Mouse (Mus musculus): ENCODE measurements around the gene Bbs1. TPM values are rescaled to one million over a fixed set of nuclear protein-coding genes. Genes with fewer than 3 reads are reported as not detected.
"Not testable (repeated sequence)": the region's sequence is repeated elsewhere in the genome, so short reads cannot be mapped to it uniquely, and the experiment has no call there.

Bbs1 gene
- 32.7 and 36.4 TPM in 2 replicates for polyA plus RNA-seq (2012; rRNA removed)

GRCm38 (mm10) chr19:4905979-4906794 is at the start of gene Bbs1:
Bbs1 (minus strand) TSS chr19:4906628.
- DNase-seq (ENCODE audit: extremely low spot score in 1 of 2, low spot score in 1 of 2) = peak; percentile 33 to 86

GRCm38 (mm10) chr19:4948641-4949040 is 42.2 kb upstream of the Bbs1 start:
- not testable (repeated sequence) for DNase-seq (ENCODE audit: extremely low spot score in 1 of 2, low spot score in 1 of 2)

- DNase-seq (ENCODE audit: extremely low spot score in 1 of 2, low spot score in 1 of 2) = no peak
Measured at GRCm38 (mm10) chr19:4945540-4945939, 39.1 kb upstream of the Bbs1 start.

- DNase-seq (ENCODE audit: extremely low spot score in 1 of 2, low spot score in 1 of 2) = no peak
Measured at GRCm38 (mm10) chr19:4943253-4943588, 36.8 kb upstream of the Bbs1 start.

GRCm38 (mm10) chr19:4942551-4943252 is 36.3 kb upstream of the Bbs1 start, which contains the start of gene Peli3:
Peli3 (minus strand) TSS chr19:4943127.
- DNase-seq (ENCODE audit: extremely low spot score in 1 of 2, low spot score in 1 of 2) = peak; percentile 20 to 78

GRCm38 (mm10) chr19:4937444-4938310 is 31.2 kb upstream of the Bbs1 start:
- no peak for DNase-seq (ENCODE audit: extremely low spot score in 1 of 2, low spot score in 1 of 2)

- no peak for DNase-seq (ENCODE audit: extremely low spot score in 1 of 2, low spot score in 1 of 2)
Measured at GRCm38 (mm10) chr19:4936896-4937295, 30.5 kb upstream of the Bbs1 start.

- no peak for DNase-seq (ENCODE audit: extremely low spot score in 1 of 2, low spot score in 1 of 2)
Measured at GRCm38 (mm10) chr19:4928781-4929180, 22.4 kb upstream of the Bbs1 start.

GRCm38 (mm10) chr19:4927904-4928531 is 21.6 kb upstream of the Bbs1 start, which contains the start of gene Dpp3:
Dpp3 (minus strand) TSS chr19:4928287.
- DNase-seq (ENCODE audit: extremely low spot score in 1 of 2, low spot score in 1 of 2) = peak; percentile 96 to 99

- no peak for DNase-seq (ENCODE audit: extremely low spot score in 1 of 2, low spot score in 1 of 2)
Measured at GRCm38 (mm10) chr19:4925121-4925860, 18.9 kb upstream of the Bbs1 start.

GRCm38 (mm10) chr19:4919652-4920051 is 13.2 kb upstream of the Bbs1 start:
- no peak for DNase-seq (ENCODE audit: extremely low spot score in 1 of 2, low spot score in 1 of 2)

- no peak for DNase-seq (ENCODE audit: extremely low spot score in 1 of 2, low spot score in 1 of 2)
Measured at GRCm38 (mm10) chr19:4916827-4917226, 10.4 kb upstream of the Bbs1 start.

GRCm38 (mm10) chr19:4915924-4916603 is 9.6 kb upstream of the Bbs1 start:
- DNase-seq (ENCODE audit: extremely low spot score in 1 of 2, low spot score in 1 of 2) = no peak

GRCm38 (mm10) chr19:4909376-4909775 is 2.9 kb upstream of the Bbs1 start:
- no peak for DNase-seq (ENCODE audit: extremely low spot score in 1 of 2, low spot score in 1 of 2)

- DNase-seq (ENCODE audit: extremely low spot score in 1 of 2, low spot score in 1 of 2) = peak in 1 of 2 experiments; percentile 44
Measured at GRCm38 (mm10) chr19:4908107-4908506, 1.7 kb upstream of the Bbs1 start.

GRCm38 (mm10) chr19:4899888-4900287 is 6.5 kb downstream of the Bbs1 start:
- no peak for DNase-seq (ENCODE audit: extremely low spot score in 1 of 2, low spot score in 1 of 2)

GRCm38 (mm10) chr19:4898972-4899371 is 7.5 kb downstream of the Bbs1 start:
- DNase-seq (ENCODE audit: extremely low spot score in 1 of 2, low spot score in 1 of 2) = no peak

GRCm38 (mm10) chr19:4896780-4897520 is 9.5 kb downstream of the Bbs1 start:
- DNase-seq (ENCODE audit: extremely low spot score in 1 of 2, low spot score in 1 of 2) = no peak

Measured in frontal cortex, adult 2 months (tissue).